Mouse (Mus musculus) R1 (cell line): ENCODE data around the gene Traf3.

ENCODE experiments used
- DNase-seq: peaks from one replicate; pipeline ENCODE4 v3.0.0-alpha.2; 2018; ENCODE audit warnings: low read depth, low spot score

Traf3 gene

DNA sequence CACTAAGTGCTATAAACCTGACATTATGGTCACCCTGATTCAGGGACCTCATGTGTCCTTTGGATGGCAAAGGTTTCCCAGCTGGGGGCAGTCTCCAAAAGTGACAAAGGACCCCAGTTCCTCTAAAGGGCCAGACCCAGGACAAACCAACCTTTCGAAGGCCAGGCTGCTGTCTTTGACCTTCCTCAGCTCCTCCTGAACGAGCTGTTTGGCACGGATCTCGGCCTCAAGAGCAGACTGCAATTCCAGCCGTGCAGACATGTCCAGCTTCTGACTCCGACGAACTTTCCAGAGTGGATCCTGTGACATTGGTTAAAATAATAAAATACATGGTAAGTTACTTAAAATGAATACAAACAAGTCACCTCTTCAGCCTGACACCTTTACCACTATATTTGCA lies 148.1 kb downstream of the Traf3 start:
- DNase-seq, result no peak
